Mouse (Mus musculus): ENCODE results near the gene Cog1.

The Cog1 gene

GRCm38 (mm10) chr11:113648690-113649352 is at the start of gene Cog1:
Gene Cog1 (plus strand): TSS chr11:113649169.
- no peak for DNase-seq (ENCODE audit: low read depth in 2 of 2, low spot score in 2 of 2)

GRCm38 (mm10) chr11:113600526-113601245 is 48.3 kb upstream of the Cog1 start:
- DNase-seq (ENCODE audit: low read depth in 2 of 2, low spot score in 2 of 2): no peak

GRCm38 (mm10) chr11:113601616-113602343 is 47.2 kb upstream of the Cog1 start:
- no peak for DNase-seq (ENCODE audit: low read depth in 2 of 2, low spot score in 2 of 2)

GRCm38 (mm10) chr11:113607556-113607955 is 41.4 kb upstream of the Cog1 start:
- no peak for DNase-seq (ENCODE audit: low read depth in 2 of 2, low spot score in 2 of 2)

GRCm38 (mm10) chr11:113609581-113609980 is 39.4 kb upstream of the Cog1 start:
- DNase-seq (ENCODE audit: low read depth in 2 of 2, low spot score in 2 of 2): no peak

GRCm38 (mm10) chr11:113610266-113610665 is 38.7 kb upstream of the Cog1 start:
- DNase-seq (ENCODE audit: low read depth in 2 of 2, low spot score in 2 of 2): no peak

- DNase-seq (ENCODE audit: low read depth in 2 of 2, low spot score in 2 of 2): no peak
Measured at GRCm38 (mm10) chr11:113611112-113611646, 37.8 kb upstream of the Cog1 start.

GRCm38 (mm10) chr11:113611664-113612611 is 37.0 kb upstream of the Cog1 start:
- DNase-seq (ENCODE audit: low read depth in 2 of 2, low spot score in 2 of 2): peak; percentile 44 to 63

GRCm38 (mm10) chr11:113614476-113614875 is 34.5 kb upstream of the Cog1 start:
- DNase-seq (ENCODE audit: low read depth in 2 of 2, low spot score in 2 of 2): no peak

GRCm38 (mm10) chr11:113617132-113617911 is 31.6 kb upstream of the Cog1 start:
- peak; percentile 61 to 80 for DNase-seq (ENCODE audit: low read depth in 2 of 2, low spot score in 2 of 2)

- no peak for DNase-seq (ENCODE audit: low read depth in 2 of 2, low spot score in 2 of 2)
Measured at GRCm38 (mm10) chr11:113618303-113618671, 30.7 kb upstream of the Cog1 start.

GRCm38 (mm10) chr11:113618672-113619419 is 30.1 kb upstream of the Cog1 start, which contains the start of gene Sstr2:
Gene Sstr2 (plus strand): TSS chr11:113619342.
- DNase-seq (ENCODE audit: low read depth in 2 of 2, low spot score in 2 of 2): peak; percentile 44 to 65

GRCm38 (mm10) chr11:113619420-113620080 is 29.4 kb upstream of the Cog1 start:
- DNase-seq (ENCODE audit: low read depth in 2 of 2, low spot score in 2 of 2): peak in 1 of 2 experiments; percentile 7

GRCm38 (mm10) chr11:113621001-113621400 is 28.0 kb upstream of the Cog1 start:
- no peak for DNase-seq (ENCODE audit: low read depth in 2 of 2, low spot score in 2 of 2)

GRCm38 (mm10) chr11:113622028-113622427 is 26.9 kb upstream of the Cog1 start:
- DNase-seq (ENCODE audit: low read depth in 2 of 2, low spot score in 2 of 2): no peak

GRCm38 (mm10) chr11:113625437-113625836 is 23.5 kb upstream of the Cog1 start:
- DNase-seq (ENCODE audit: low read depth in 2 of 2, low spot score in 2 of 2): no peak

- DNase-seq (ENCODE audit: low read depth in 2 of 2, low spot score in 2 of 2): peak in 1 of 2 experiments; percentile 19
Measured at GRCm38 (mm10) chr11:113627785-113628184, 21.2 kb upstream of the Cog1 start.

- no peak for DNase-seq (ENCODE audit: low read depth in 2 of 2, low spot score in 2 of 2)
Measured at GRCm38 (mm10) chr11:113630642-113631041, 18.3 kb upstream of the Cog1 start.
